Mouse (Mus musculus) liver, embryonic 15.5 days (tissue): ENCODE results near the gene Rhot2. TPM values are rescaled to one million over a fixed set of nuclear protein-coding genes. Genes with fewer than 3 reads are reported as not detected.
A peak's percentile ranks its signal among the peaks of the same experiment; 100 is the strongest.
"Not testable (repeated sequence)": the region's sequence is repeated elsewhere in the genome, so short reads cannot be mapped to it uniquely, and the experiment has no call there.

ENCODE experiments used
- ATAC-seq: fragments of 200-750 bp; cut with Nextera tagmentation; 2 replicates; pipeline ENCODE4 v1.8.0; 2017; ENCODE audit warnings: moderate number of reproducible peaks, mild to moderate bottlenecking, moderate library complexity; ENCODE audit not compliant: insufficient read depth
- H3K27ac ChIP-seq: fragments of 300-500 bp; sonication (generic); replicated peaks from 2 replicates; pipeline ENCODE4 v1.5.1; 2015; ENCODE audit warnings: mild to moderate bottlenecking, inconsistent platforms
- H3K27me3 ChIP-seq: fragments of 300-500 bp; sonication (generic); 2 replicates; pipeline ENCODE4 v1.6.1; 2015; ENCODE audit warnings: mild to moderate bottlenecking, inconsistent platforms
- H3K36me3 ChIP-seq: fragments of 300-500 bp; sonication (generic); replicated peaks from 2 replicates; pipeline ENCODE4 v1.6.1; 2015; ENCODE audit warnings: moderate library complexity, mild to moderate bottlenecking, inconsistent platforms
- H3K4me1 ChIP-seq: fragments of 300-500 bp; sonication (generic); replicated peaks from 2 replicates; pipeline ENCODE4 v1.6.1; 2015; ENCODE audit warnings: inconsistent platforms
- H3K4me2 ChIP-seq: fragments of 300-500 bp; sonication (generic); 2 replicates; pipeline ENCODE4 v1.6.1; 2015; ENCODE audit warnings: moderate library complexity, mild to moderate bottlenecking, inconsistent platforms
- H3K4me3 ChIP-seq: fragments of 300-500 bp; sonication (generic); replicated peaks from 2 replicates; pipeline ENCODE4 v1.5.1; 2015; ENCODE audit warnings: mild to moderate bottlenecking, inconsistent platforms
- H3K9ac ChIP-seq: fragments of 300-500 bp; sonication (generic); 2 replicates; pipeline ENCODE4 v1.6.1; 2015; ENCODE audit warnings: moderate library complexity, mild to moderate bottlenecking, inconsistent platforms
- H3K9me3 ChIP-seq: fragments of 300-500 bp; sonication (generic); replicated peaks from 2 replicates; pipeline ENCODE4 v1.6.1; 2016; ENCODE audit warnings: inconsistent platforms
- WGBS: fragments of 180-500 bp; shearing (Covaris S2); methylation state at CpG from one replicate; pipeline ENCODE4 v1.1.7; 2015; ENCODE audit warnings: mixed read lengths; ENCODE audit not compliant: insufficient replicate concordance; 5-methylcytosine and 5-hydroxymethylcytosine counted together
- polyA plus RNA-seq: library from polyadenylated mRNA; unstranded; fragments of >200 nt; fragmentation: Nextera tagmentation; extraction: Ambion mirVana; gene quantifications from 2 replicates; pipeline ENCODE4 v1.2.1, GENCODE M21; 2015

The Rhot2 gene
- polyA plus RNA-seq, 1 experiment from 2014 or later, result 10.8 TPM

- ATAC-seq, result 0 out of 2 replicates have a peak, but pooled peaks have one; percentile 22
- WGBS, result 1% methylated on average over 98 of the region's 100 CpGs
- no peaks in the 10 kb centered on the region for H3K36me3 ChIP-seq
- H3K4me1 ChIP-seq, result peaks cover 12% of the 10 kb centered on the region
- peak within 1 kb of the TSS; percentile 69 for H3K4me2 ChIP-seq
- no peak within 1 kb of the TSS for H3K27ac ChIP-seq
- H3K4me3 ChIP-seq, result peak within 1 kb of the TSS; percentile 52
- H3K9ac ChIP-seq, result no peak within 1 kb of the TSS
- H3K9me3 ChIP-seq, result no peaks in the 10 kb centered on the region
- peaks cover 91% of the 10 kb centered on the region for H3K27me3 ChIP-seq
Observed at GRCm38 (mm10) chr17:25808789-25809605, 35.7 kb downstream of the Rhot2 start, which contains the start of gene Fbxl16. Fbxl16 (plus strand) TSS chr17:25809085.

GRCm38 (mm10) chr17:25808028-25808427 lies 36.6 kb downstream of the Rhot2 start:
- 34% methylated on average over 5 of the region's 5 CpGs for WGBS
- H3K27me3 ChIP-seq, result peaks cover 92% of the 10 kb centered on the region
- H3K36me3 ChIP-seq, result no peaks in the 10 kb centered on the region
- H3K27ac ChIP-seq, result no peak overlapping the region
- H3K4me1 ChIP-seq, result peaks cover 12% of the 10 kb centered on the region
- ATAC-seq, result no peak
- no peak overlapping the region for H3K4me3 ChIP-seq
- no peak overlapping the region for H3K4me2 ChIP-seq
- no peaks in the 10 kb centered on the region for H3K9me3 ChIP-seq
- no peak overlapping the region for H3K9ac ChIP-seq

GRCm38 (mm10) chr17:25807452-25807851 lies 37.2 kb downstream of the Rhot2 start:
- H3K9me3 ChIP-seq, result not testable (repeated sequence)
- peaks cover 92% of the 10 kb centered on the region for H3K27me3 ChIP-seq

GRCm38 (mm10) chr17:25806507-25806906 lies 38.1 kb downstream of the Rhot2 start:
- WGBS, result 82% methylated on average over 4 of the region's 4 CpGs
- peaks cover 92% of the 10 kb centered on the region for H3K27me3 ChIP-seq
- ATAC-seq, result no peak
- H3K4me2 ChIP-seq, result no peak overlapping the region
- H3K4me1 ChIP-seq, result peaks cover 12% of the 10 kb centered on the region
- H3K9me3 ChIP-seq, result no peaks in the 10 kb centered on the region
- no peaks in the 10 kb centered on the region for H3K36me3 ChIP-seq
- no peak overlapping the region for H3K27ac ChIP-seq
- no peak overlapping the region for H3K4me3 ChIP-seq
- H3K9ac ChIP-seq, result no peak overlapping the region

More at GRCm38 (mm10) chr17:25807452-25807851, 37.2 kb downstream of the Rhot2 start:
- WGBS, result 26% methylated on average over 2 of the region's 2 CpGs
- ATAC-seq, H3K9ac ChIP-seq, H3K4me2 ChIP-seq, H3K36me3 ChIP-seq, H3K27ac ChIP-seq, H3K4me3 ChIP-seq: not testable (repeated sequence)
- peaks cover 12% of the 10 kb centered on the region for H3K4me1 ChIP-seq

GRCm38 (mm10) chr17:25802825-25803517 lies 41.7 kb downstream of the Rhot2 start:
- no peaks in the 10 kb centered on the region for H3K36me3 ChIP-seq
- no peak overlapping the region for H3K4me2 ChIP-seq
- peaks cover 61% of the 10 kb centered on the region for H3K27me3 ChIP-seq
- no peaks in the 10 kb centered on the region for H3K4me1 ChIP-seq
- H3K4me3 ChIP-seq, result no peak overlapping the region
- no peak overlapping the region for H3K9ac ChIP-seq
- no peak overlapping the region for H3K27ac ChIP-seq
- H3K9me3 ChIP-seq, result no peaks in the 10 kb centered on the region
- WGBS, result 7% methylated on average over 10 of the region's 10 CpGs
- ATAC-seq, result no peak

- no peak for ATAC-seq
- H3K9me3 ChIP-seq, result no peaks in the 10 kb centered on the region
- WGBS, result 5% methylated on average over 6 of the region's 6 CpGs
- H3K4me2 ChIP-seq, result no peak overlapping the region
- H3K27ac ChIP-seq, result no peak overlapping the region
- H3K36me3 ChIP-seq, result no peaks in the 10 kb centered on the region
- no peak overlapping the region for H3K9ac ChIP-seq
- peaks cover 17% of the 10 kb centered on the region for H3K4me1 ChIP-seq
- H3K4me3 ChIP-seq, result no peak overlapping the region
- H3K27me3 ChIP-seq, result peaks cover 42% of the 10 kb centered on the region
Observed at GRCm38 (mm10) chr17:25801029-25801428, 43.6 kb downstream of the Rhot2 start.

- peak within 1 kb of the TSS; percentile 70 for H3K9ac ChIP-seq
- no peaks in the 10 kb centered on the region for H3K36me3 ChIP-seq
- peak within 1 kb of the TSS; percentile 96 for H3K4me2 ChIP-seq
- peak within 1 kb of the TSS; percentile 33; the same call in 1 of the 2 replicates for H3K27ac ChIP-seq
- H3K4me3 ChIP-seq, result peak within 1 kb of the TSS; percentile 88
- peaks cover 45% of the 10 kb centered on the region for H3K4me1 ChIP-seq
- under 1% methylated on average over 35 of the region's 35 CpGs for WGBS
- peaks cover 9% of the 10 kb centered on the region for H3K27me3 ChIP-seq
- no peaks in the 10 kb centered on the region for H3K9me3 ChIP-seq
- ATAC-seq, result peak; percentile 76
Observed at GRCm38 (mm10) chr17:25796951-25797369, 47.7 kb downstream of the Rhot2 start, which contains the start of gene Metrn. Metrn (minus strand) TSS chr17:25797136.

GRCm38 (mm10) chr17:25796211-25796771 lies 48.4 kb downstream of the Rhot2 start:
- H3K36me3 ChIP-seq, result no peaks in the 10 kb centered on the region
- H3K27me3 ChIP-seq, result peaks cover 3% of the 10 kb centered on the region; the same call in 1 of the 2 replicates
- H3K9ac ChIP-seq, result peak overlapping the region; percentile 70
- no peaks in the 10 kb centered on the region for H3K9me3 ChIP-seq
- peak overlapping the region; percentile 88 for H3K4me3 ChIP-seq
- H3K4me1 ChIP-seq, result peaks cover 52% of the 10 kb centered on the region
- H3K27ac ChIP-seq, result 0 out of 2 replicates have a peak overlapping the region, but pooled peaks have one; percentile 33
- 0 out of 2 replicates have a peak, but pooled peaks have one; percentile 6 for ATAC-seq
- H3K4me2 ChIP-seq, result peak overlapping the region; percentile 96
- WGBS, result under 1% methylated on average over 37 of the region's 37 CpGs

- ATAC-seq, result no peak
- peak within 1 kb of the TSS; percentile 88 for H3K4me3 ChIP-seq
- H3K36me3 ChIP-seq, result no peaks in the 10 kb centered on the region
- H3K4me2 ChIP-seq, result peak within 1 kb of the TSS; percentile 96
- no peaks in the 10 kb centered on the region for H3K27me3 ChIP-seq
- H3K9me3 ChIP-seq, result no peaks in the 10 kb centered on the region
- 41% methylated on average over 6 of the region's 6 CpGs for WGBS
- peak within 1 kb of the TSS; percentile 70 for H3K9ac ChIP-seq
- H3K4me1 ChIP-seq, result peaks cover 58% of the 10 kb centered on the region
- 0 out of 2 replicates have a peak within 1 kb of the TSS, but pooled peaks have one; percentile 33 for H3K27ac ChIP-seq
Observed at GRCm38 (mm10) chr17:25795609-25796092, 49.0 kb downstream of the Rhot2 start, which contains the start of gene AC134908.4. AC134908.4 (minus strand) TSS chr17:25795659.

- ATAC-seq, result no peak
- 82% methylated on average over 17 of the region's 17 CpGs for WGBS
- Histone ChIP-seq H3K9ac (no peak overlapping the region), H3K4me2 (peak overlapping the region; percentile 96; the same call in 1 of the 2 replicates), H3K27me3 (no peaks in the 10 kb centered on the region), H3K27ac (no peak overlapping the region), H3K36me3 (no peaks in the 10 kb centered on the region; the same call in 1 of the 2 replicates), H3K4me3 (no peak overlapping the region), H3K9me3 (no peaks in the 10 kb centered on the region), H3K4me1 (peaks cover 62% of the 10 kb centered on the region)
Observed at GRCm38 (mm10) chr17:25794998-25795397, 49.7 kb downstream of the Rhot2 start.
